16 mouse cellular contexts compared by ENCODE assay signal in the genomic region with DNA sequence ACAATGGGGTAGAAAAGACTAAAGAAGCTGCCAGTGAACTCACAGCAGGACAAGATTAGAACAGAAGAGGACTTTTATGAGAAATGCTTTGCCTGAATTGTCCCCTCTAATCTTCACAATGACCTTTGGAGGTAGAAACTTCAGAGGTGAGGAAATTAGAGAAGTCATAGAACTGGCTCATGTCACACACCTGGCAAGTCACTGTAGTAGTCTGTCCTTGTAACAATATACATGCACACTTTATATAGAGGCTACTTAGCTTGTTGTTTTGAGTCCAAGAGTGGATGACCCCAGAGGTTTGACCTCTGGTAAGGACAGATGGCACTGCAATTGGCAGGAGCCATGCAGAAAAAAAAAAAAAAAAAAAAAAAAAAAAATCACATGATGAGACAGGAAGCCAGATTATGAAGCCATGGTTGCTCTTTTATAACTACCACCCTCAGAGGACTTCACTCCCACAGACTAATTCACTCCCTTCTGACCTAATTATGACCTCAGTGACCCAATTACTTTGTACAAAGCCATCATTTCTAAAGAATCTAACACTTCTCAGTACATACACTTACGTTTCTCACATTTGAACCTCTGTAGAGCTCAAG. TPM values are rescaled to one million over a fixed set of nuclear protein-coding genes. Genes with fewer than 3 reads are reported as not detected.
DNase-seq lines count a peak whose midpoint lies in the region; ATAC-seq and TF ChIP-seq lines count a peak whose summit lies in the region.
"Had no signal": no experiment of that assay in that cellular context is flagged by ENCODE, and none has a peak within 500 bp of the region (broad histone marks: within the 10 kb centered on the region; RNA-seq: fewer than 3 reads in every experiment).

No protein-coding gene starts in this region.

- H3K79me2 ChIP-seq in liver, adult 2 months (ENCODE audit: control insufficient read depth, insufficient read depth, low read length), result peaks cover 21% of the 10 kb centered on the region; the same call in 1 of the 2 replicates
- peaks cover 47% of the 10 kb centered on the region for H3K79me2 ChIP-seq in CH12.LX (replicated peaks; ENCODE audit: control insufficient read depth, extremely low read depth, insufficient read depth, poor library complexity, severe bottlenecking)

- in situ Hi-C loops in CH12.LX (cut with MboI; ENCODE audit: low pct_ligation_motif_present, low pct_unique_long_range_greater_than_20kb, low sequenced_read_pairs), result no loop called here

- no peaks in the 10 kb centered on the region for H3K27me3 ChIP-seq in liver, adult 2 months (ENCODE audit: control insufficient read depth, insufficient read depth, low read length)
- H3K27me3 ChIP-seq in liver, embryonic 12.5 days (replicated peaks), result no peaks in the 10 kb centered on the region
- H3K27me3 ChIP-seq in CH12.LX (replicated peaks), result no peaks in the 10 kb centered on the region
- no peaks in the 10 kb centered on the region for H3K27me3 ChIP-seq in intestine, embryonic 16.5 days (replicated peaks; ENCODE audit: control insufficient read depth, insufficient read depth, low read length)
- H3K27me3 ChIP-seq in hindbrain, embryonic 10.5 days (ENCODE audit: insufficient read depth, poor library complexity, severe bottlenecking), result no peaks in the 10 kb centered on the region
- H3K27me3 ChIP-seq: forebrain, embryonic 13.5 days; neural tube, embryonic 13.5 days had no signal

- DNase-seq in liver, adult 2 months (ENCODE audit: extremely low read depth, low read depth, low spot score), result peak; percentile 89
- DNase-seq in CH12.LX (ENCODE audit: extremely low read depth), result no peak
- peak; percentile 32 for DNase-seq in Muller cell, postnatal 12 days (ENCODE audit: inconsistent ontology term)
- no peak for DNase-seq in hindbrain, embryonic 10.5 days (ENCODE audit: low spot score)
- DNase-seq in layer of hippocampus, adult 2 months (ENCODE audit: low spot score in 2 of 2), result no peak
- DNase-seq: adrenal gland, postnatal 14 days; cerebellum, adult 9-11 months; embryo, embryonic 11 days; heart, postnatal 36 days; kidney, postnatal 10 days; left cerebral cortex, postnatal 4 days; thymus, adult 2 months had no signal

- TF ChIP-seq POLR2A in liver, adult 2 months (IDR thresholded peaks at IDR 0.05; ENCODE audit: extremely low read depth, insufficient read depth, low read length), result no peak
- no peak for TF ChIP-seq POLR2A in CH12.LX (IDR thresholded peaks at IDR 0.05; ENCODE audit: low read depth, low read length)

- no peaks in the 10 kb centered on the region for H3K9me3 ChIP-seq in liver, embryonic 12.5 days (replicated peaks)
- H3K9me3 ChIP-seq in CH12.LX (replicated peaks; ENCODE audit: low read length), result no peaks in the 10 kb centered on the region
- no peaks in the 10 kb centered on the region for H3K9me3 ChIP-seq in intestine, embryonic 16.5 days (ENCODE audit: control insufficient read depth, low read length)
- H3K9me3 ChIP-seq in hindbrain, embryonic 10.5 days, result no peaks in the 10 kb centered on the region
- H3K9me3 ChIP-seq: forebrain, embryonic 13.5 days; neural tube, embryonic 13.5 days had no signal

- peaks cover 36% of the 10 kb centered on the region for H3K4me1 ChIP-seq in liver, adult 2 months (ENCODE audit: control insufficient read depth, insufficient read depth, low read length)
- peaks cover 34% of the 10 kb centered on the region for H3K4me1 ChIP-seq in liver, embryonic 12.5 days
- peaks cover 3 to 56% of the 10 kb centered on the region in 2 experiments; a peak in 3 of 4 replicates for H3K4me1 ChIP-seq in CH12.LX (ENCODE audit: control insufficient read depth in 1 of 2, insufficient read depth in 2 of 2)
- H3K4me1 ChIP-seq in intestine, embryonic 16.5 days (ENCODE audit: control insufficient read depth, insufficient read depth, low read length), result no peaks in the 10 kb centered on the region
- peaks cover 20% of the 10 kb centered on the region for H3K4me1 ChIP-seq in hindbrain, embryonic 10.5 days (replicated peaks)

- no peak overlapping the region for H3K4me3 ChIP-seq in liver, adult 2 months (ENCODE audit: insufficient read depth, low read depth, low read length)
- no peak overlapping the region for H3K4me3 ChIP-seq in liver, embryonic 12.5 days
- H3K4me3 ChIP-seq in CH12.LX (replicated peaks in 1 of 3; ENCODE audit: low read depth in 2 of 3, low read length in 2 of 3, poor library complexity in 1 of 3), result no peak overlapping the region
- H3K4me3 ChIP-seq in intestine, embryonic 16.5 days (ENCODE audit: low read length), result no peak overlapping the region
- H3K4me3 ChIP-seq in hindbrain, embryonic 10.5 days, result no peak overlapping the region
- no peak overlapping the region for H3K4me3 ChIP-seq in layer of hippocampus, adult 2 months
- H3K4me3 ChIP-seq: forebrain, embryonic 13.5 days; neural tube, embryonic 13.5 days had no signal

- no peak for ATAC-seq in liver, embryonic 12.5 days
- ATAC-seq in intestine, embryonic 16.5 days, result peak; percentile 82
- ATAC-seq: forebrain, embryonic 13.5 days had no signal

- peak overlapping the region; percentile 52 for H3K27ac ChIP-seq in liver, adult 2 months (replicated peaks; ENCODE audit: insufficient read depth, low read depth, low read length)
- no peak overlapping the region for H3K27ac ChIP-seq in liver, embryonic 12.5 days
- H3K27ac ChIP-seq in CH12.LX (ENCODE audit: insufficient read depth, low read depth), result no peak overlapping the region
- no peak overlapping the region for H3K27ac ChIP-seq in intestine, embryonic 16.5 days (ENCODE audit: low read length)
- no peak overlapping the region for H3K27ac ChIP-seq in hindbrain, embryonic 10.5 days
- H3K27ac ChIP-seq in layer of hippocampus, adult 2 months, result no peak overlapping the region
- H3K27ac ChIP-seq: forebrain, embryonic 13.5 days; neural tube, embryonic 13.5 days had no signal

- H3K9ac ChIP-seq in liver, adult 2 months (ENCODE audit: low read depth, low read length), result no peak overlapping the region
- no peak overlapping the region for H3K9ac ChIP-seq in liver, embryonic 12.5 days
- no peak overlapping the region for H3K9ac ChIP-seq in CH12.LX (ENCODE audit: insufficient read depth, low read depth)
- H3K9ac ChIP-seq in intestine, embryonic 16.5 days (ENCODE audit: low read depth, low read length), result no peak overlapping the region
- H3K9ac ChIP-seq: forebrain, embryonic 13.5 days; neural tube, embryonic 13.5 days had no signal

- H3K4me2 ChIP-seq in liver, embryonic 12.5 days, result no peak overlapping the region
- H3K4me2 ChIP-seq in CH12.LX (ENCODE audit: insufficient read depth, low read depth, poor library complexity, severe bottlenecking), result no peak overlapping the region
- no peak overlapping the region for H3K4me2 ChIP-seq in intestine, embryonic 16.5 days (ENCODE audit: low read depth, low read length)
- H3K4me2 ChIP-seq: forebrain, embryonic 13.5 days; neural tube, embryonic 13.5 days had no signal

- no peak for TF ChIP-seq RAD21 in CH12.LX (IDR thresholded peaks at IDR 0.05; ENCODE audit: low read depth, low read length)

- no peak for TF ChIP-seq EP300 in CH12.LX (IDR thresholded peaks at IDR 0.05; ENCODE audit: low read length)

- no peaks in the 10 kb centered on the region for H3K36me3 ChIP-seq in liver, adult 2 months (ENCODE audit: control insufficient read depth, insufficient read depth, low read length)
- H3K36me3 ChIP-seq in liver, embryonic 12.5 days, result no peaks in the 10 kb centered on the region
- H3K36me3 ChIP-seq in CH12.LX (replicated peaks in 1 of 2; ENCODE audit: control insufficient read depth in 1 of 2, insufficient read depth in 1 of 2, low read length in 1 of 2), result peaks cover 0 to 13% of the 10 kb centered on the region in 2 experiments
- H3K36me3 ChIP-seq in intestine, embryonic 16.5 days (ENCODE audit: control insufficient read depth, insufficient read depth, low read length), result no peaks in the 10 kb centered on the region
- no peaks in the 10 kb centered on the region for H3K36me3 ChIP-seq in hindbrain, embryonic 10.5 days
- H3K36me3 ChIP-seq: neural tube, embryonic 13.5 days had no signal

- dilution Hi-C loops in CH12.LX (cut with MboI; ENCODE audit: extremely low pct_ligation_motif_present, extremely low pct_unique_long_range_greater_than_20kb, low sequenced_read_pairs), result no loop called here

- 17% methylated on average over 1 of the region's 1 CpGs for WGBS in liver, adult 2 months
- 85% methylated on average over 1 of the region's 1 CpGs for WGBS in liver, embryonic 12.5 days (ENCODE audit: insufficient replicate concordance)
- 66% methylated on average over 1 of the region's 1 CpGs for WGBS in intestine, embryonic 16.5 days
- 57% methylated on average over 1 of the region's 1 CpGs for WGBS in hindbrain, embryonic 10.5 days

- no peak for TF ChIP-seq CTCF in liver, adult 2 months (IDR thresholded peaks at IDR 0.05; ENCODE audit: low read depth, low read length)
- TF ChIP-seq CTCF in CH12.LX (conservative IDR thresholded peaks at IDR 0.05 in 1 of 2, IDR thresholded peaks at IDR 0.05 in 1 of 2; ENCODE audit: low read depth in 2 of 2, low read length in 2 of 2), result no peak
- TF ChIP-seq CTCF in layer of hippocampus, adult 2 months (conservative IDR thresholded peaks at IDR 0.05), result no peak

TF ChIP-seq in CH12.LX, 34 proteins besides CTCF, POLR2A, EP300 and RAD21:
- TF ChIP-seq SMC3 (IDR thresholded peaks at IDR 0.05; ENCODE audit: low read depth, low read length) (no peak), ZNF384 (IDR thresholded peaks at IDR 0.05; ENCODE audit: low read depth, low read length) (peak; percentile 72), KAT2A (IDR thresholded peaks at IDR 0.05; ENCODE audit: insufficient replicate concordance, low read length) (no peak), USF2 (conservative IDR thresholded peaks at IDR 0.05; ENCODE audit: low read depth, low read length) (no peak), GABPA (IDR thresholded peaks at IDR 0.05; ENCODE audit: insufficient replicate concordance, low read depth, low read length) (no peak), TBP (conservative IDR thresholded peaks at IDR 0.05; ENCODE audit: low read depth, low read length) (no peak), JUND (conservative IDR thresholded peaks at IDR 0.05; ENCODE audit: low read depth, low read length) (no peak), MAX (IDR thresholded peaks at IDR 0.05; ENCODE audit: low read length) (no peak), TCF12 (IDR thresholded peaks at IDR 0.05; ENCODE audit: low read depth, low read length) (no peak)

RNA-seq across cellular contexts. Expression of gene Zfand6, which starts 20.1 kb away (rescaled TPM):
- total RNA-seq in liver, adult 2 months (2014; rRNA removed), result 130 and 134 TPM in 2 replicates
- polyA plus RNA-seq in liver, adult 2 months (2012; rRNA removed), result 77.2 and 94.2 TPM in 2 replicates
- polyA plus RNA-seq in liver, embryonic 12.5 days (2016; fragmentation: Nextera tagmentation; extraction: Ambion mirVana), result 125 and 126 TPM in 2 replicates
- 57.5 and 60.1 TPM in 2 replicates for total RNA-seq in CH12.LX (2012; rRNA removed)
- 184 and 196 TPM in 2 replicates for total RNA-seq in CH12.LX (2014; rRNA removed)
- polyA plus RNA-seq in CH12.LX (2012; ENCODE audit: insufficient read length, low read depth), result 71.0 and 78.0 TPM in 2 replicates
- 160 and 163 TPM in 2 replicates for polyA plus RNA-seq in intestine, embryonic 16.5 days (2015; fragmentation: Nextera tagmentation; extraction: Ambion mirVana)
- polyA plus RNA-seq in hindbrain, embryonic 10.5 days (2016; fragmentation: Nextera tagmentation; extraction: Ambion mirVana), result 162 and 174 TPM in 2 replicates
- 10 to 100 TPM; 70.1 to 77.2 TPM for total RNA-seq in layer of hippocampus, adult 2 months (2021)

Comparison
In these comparisons a context has a peak if more than half of its experiments do, and no peak if none do; other contexts are left out.
1. DNase-seq: peak in liver, adult 2 months (single experiment) and Muller cell, postnatal 12 days (single experiment); none in CH12.LX (single experiment), hindbrain, embryonic 10.5 days (single experiment) and layer of hippocampus, adult 2 months (0 of 2).